8 mouse cellular contexts compared by ENCODE assay signal in genomic region chr19:4712156-4712780, GRCm38 (mm10). TPM values are rescaled to one million over a fixed set of nuclear protein-coding genes. Genes with fewer than 3 reads are reported as not detected.
DNase-seq lines count a peak whose midpoint lies in the region; ATAC-seq and TF ChIP-seq lines count a peak whose summit lies in the region.

No protein-coding gene starts in this region.

- H3K9ac ChIP-seq in ES-Bruce4 (ENCODE audit: low read depth, poor library complexity, severe bottlenecking), result peak overlapping the region; percentile 65
- peak overlapping the region; percentile 69 for H3K9ac ChIP-seq in embryonic facial prominence, embryonic 13.5 days
- peak overlapping the region; percentile 75 for H3K9ac ChIP-seq in limb, embryonic 12.5 days (replicated peaks)

- peak overlapping the region; percentile 68 for H3K4me3 ChIP-seq in gastrocnemius, adult 2 months
- peak overlapping the region; percentile 62 for H3K4me3 ChIP-seq in ES-Bruce4 (ENCODE audit: low read depth, low read length)
- peak overlapping the region; percentile 65 for H3K4me3 ChIP-seq in embryonic facial prominence, embryonic 13.5 days
- peak overlapping the region; percentile 66 for H3K4me3 ChIP-seq in limb, embryonic 12.5 days (replicated peaks)

- no peak for TF ChIP-seq POLR2A in ES-Bruce4 (IDR thresholded peaks at IDR 0.05; ENCODE audit: insufficient read depth, low read length)

- no peak for ATAC-seq in embryonic facial prominence, embryonic 13.5 days (ENCODE audit: insufficient number of reproducible peaks, insufficient read depth, low FRiP score, low TSS enrichment, low read depth)
- peak; percentile 26; the same call in 1 of the 2 replicates for ATAC-seq in limb, embryonic 12.5 days (ENCODE audit: insufficient number of reproducible peaks, insufficient read depth, low FRiP score, low TSS enrichment, low read depth)

- intact Hi-C loops in gastrocnemius, adult 2 months (cut with DNase I), result no loop called here

- under 1% methylated on average over 51 of the region's 60 CpGs for WGBS in embryonic facial prominence, embryonic 13.5 days
- under 1% methylated on average over 55 of the region's 60 CpGs for WGBS in limb, embryonic 12.5 days

- peak overlapping the region; percentile 99 for H3K4me2 ChIP-seq in embryonic facial prominence, embryonic 13.5 days
- H3K4me2 ChIP-seq in limb, embryonic 12.5 days, result peak overlapping the region; percentile 100

- no peaks in the 10 kb centered on the region for H3K4me1 ChIP-seq in ES-Bruce4 (ENCODE audit: control insufficient read depth, insufficient read depth, low read length)
- peaks cover 14% of the 10 kb centered on the region for H3K4me1 ChIP-seq in embryonic facial prominence, embryonic 13.5 days
- peaks cover 10% of the 10 kb centered on the region; the same call in 1 of the 2 replicates for H3K4me1 ChIP-seq in limb, embryonic 12.5 days (replicated peaks)

- H3K9me3 ChIP-seq in ES-Bruce4 (replicated peaks; ENCODE audit: control insufficient read depth, insufficient read depth, low read length, poor library complexity, severe bottlenecking), result no peaks in the 10 kb centered on the region
- no peaks in the 10 kb centered on the region for H3K9me3 ChIP-seq in embryonic facial prominence, embryonic 13.5 days
- H3K9me3 ChIP-seq in limb, embryonic 12.5 days, result no peaks in the 10 kb centered on the region

- TF ChIP-seq EP300 in ES-Bruce4 (IDR thresholded peaks at IDR 0.05; ENCODE audit: insufficient read depth, low read depth, low read length), result no peak

- no peak overlapping the region for H3K27ac ChIP-seq in gastrocnemius, adult 2 months
- H3K27ac ChIP-seq in ES-Bruce4 (ENCODE audit: insufficient read depth, low read length), result no peak overlapping the region
- no peak overlapping the region for H3K27ac ChIP-seq in embryonic facial prominence, embryonic 13.5 days
- no peak overlapping the region for H3K27ac ChIP-seq in limb, embryonic 12.5 days

- no peak for TF ChIP-seq CTCF in gastrocnemius, adult 2 months (IDR thresholded peaks at IDR 0.05)
- no peak for TF ChIP-seq CTCF in ES-Bruce4 (IDR thresholded peaks at IDR 0.05; ENCODE audit: low read depth, low read length)

- H3K27me3 ChIP-seq in ES-Bruce4 (ENCODE audit: control insufficient read depth, insufficient read depth, low read length, poor library complexity, severe bottlenecking), result peaks cover 3% of the 10 kb centered on the region; the same call in 1 of the 2 replicates
- H3K27me3 ChIP-seq in embryonic facial prominence, embryonic 13.5 days, result peaks cover 60% of the 10 kb centered on the region
- peaks cover 52% of the 10 kb centered on the region for H3K27me3 ChIP-seq in limb, embryonic 12.5 days

- H3K36me3 ChIP-seq in ES-Bruce4 (ENCODE audit: control insufficient read depth, insufficient read depth, low read length, poor library complexity, severe bottlenecking), result no peaks in the 10 kb centered on the region
- no peaks in the 10 kb centered on the region for H3K36me3 ChIP-seq in embryonic facial prominence, embryonic 13.5 days
- no peaks in the 10 kb centered on the region for H3K36me3 ChIP-seq in limb, embryonic 12.5 days

- DNase-seq in gastrocnemius, adult 2 months, result no peak
- DNase-seq in gastrocnemius, adult 8-10 months (ENCODE audit: low spot score in 2 of 2), result no peak
- DNase-seq in retina, postnatal 7 days (ENCODE audit: low read depth, low spot score), result peak; percentile 25
- DNase-seq in frontal cortex, postnatal 10 days (ENCODE audit: low spot score in 2 of 2), result no peak
- no peak for DNase-seq in right cerebral cortex, postnatal 10 days (ENCODE audit: low spot score in 2 of 2)

RNA-seq across cellular contexts. Expression of gene Sptbn2, which starts 1.3 kb away (rescaled TPM):
- under 1 TPM in 1 of 2 experiments, not detected in 1; 0.03 TPM for total RNA-seq in gastrocnemius, adult 2 months (2021)
- total RNA-seq in gastrocnemius, adult 8-10 months (2022), result under 1 TPM in 3 of 4 experiments, not detected in 1; 0.04 to 0.10 (median 0.07) TPM
- 13.5 and 13.7 TPM in 2 replicates for polyA plus RNA-seq in ES-Bruce4 (2011; ENCODE audit: insufficient read depth, insufficient read length, low read depth, missing spikeins)
- 2.6 and 2.9 TPM in 2 replicates for polyA plus RNA-seq in embryonic facial prominence, embryonic 13.5 days (2015; fragmentation: Nextera tagmentation; extraction: Ambion mirVana)
- 2.6 and 2.7 TPM in 2 replicates for polyA plus RNA-seq in limb, embryonic 12.5 days (2016; fragmentation: Nextera tagmentation; extraction: Ambion mirVana)

RNA-seq across cellular contexts. Expression of gene Gm960, which starts 13.8 kb away (rescaled TPM):
- under 1 TPM in 1 of 2 experiments, not detected in 1; 0.11 TPM for total RNA-seq in gastrocnemius, adult 2 months (2021)
- not detected for total RNA-seq in gastrocnemius, adult 8-10 months (2022)
- polyA plus RNA-seq in ES-Bruce4 (2011; ENCODE audit: insufficient read depth, insufficient read length, low read depth, missing spikeins), result 0.32 and 0.87 TPM in 2 replicates
- polyA plus RNA-seq in embryonic facial prominence, embryonic 13.5 days (2015; fragmentation: Nextera tagmentation; extraction: Ambion mirVana), result 5.2 and 8.0 TPM in 2 replicates
- polyA plus RNA-seq in limb, embryonic 12.5 days (2016; fragmentation: Nextera tagmentation; extraction: Ambion mirVana), result 5.6 and 6.9 TPM in 2 replicates

RNA-seq across cellular contexts. Expression of gene Rbm4b, which starts 44.0 kb away (rescaled TPM):
- 1 to 10 TPM; 2.1 to 2.7 TPM for total RNA-seq in gastrocnemius, adult 2 months (2021)
- 1 to 10 TPM; 2.0 to 2.9 (median 2.7) TPM for total RNA-seq in gastrocnemius, adult 8-10 months (2022)
- polyA plus RNA-seq in ES-Bruce4 (2011; ENCODE audit: insufficient read depth, insufficient read length, low read depth, missing spikeins), result 7.2 and 7.4 TPM in 2 replicates
- 107 and 114 TPM in 2 replicates for polyA plus RNA-seq in embryonic facial prominence, embryonic 13.5 days (2015; fragmentation: Nextera tagmentation; extraction: Ambion mirVana)
- polyA plus RNA-seq in limb, embryonic 12.5 days (2016; fragmentation: Nextera tagmentation; extraction: Ambion mirVana), result 111 and 116 TPM in 2 replicates

Comparison
In these comparisons a context has a peak if more than half of its experiments do, and no peak if none do; other contexts are left out.
1. RNA of gene Rbm4b, which starts 44.0 kb away (polyA plus RNA-seq): 111 to 116 TPM in limb, embryonic 12.5 days and 107 to 114 TPM in embryonic facial prominence, embryonic 13.5 days; 7.2 to 7.4 TPM in ES-Bruce4; every median in the first group is over 10 times any median in the second.
2. Peak in every context shown above with its lines, with median percentiles within 50 percentile points of each other: H3K4me3 ChIP-seq and H3K9ac ChIP-seq.